Mouse (Mus musculus): ENCODE measurements around the gene Olfr1134.

GRCm38 (mm10) chr2:87626804-87627203 lies 31.5 kb downstream of the Olfr1134 start, which contains the start of gene Olfr1131:
- TF ChIP-seq EP300 (IDR thresholded peaks at IDR 0.05; ENCODE audit: low read depth) (no peak), CTCF (IDR thresholded peaks at IDR 0.05; ENCODE audit: low read depth) (no peak)
